Mouse (Mus musculus): ENCODE results near the gene Olfr15.

The Olfr15 gene

DNA sequence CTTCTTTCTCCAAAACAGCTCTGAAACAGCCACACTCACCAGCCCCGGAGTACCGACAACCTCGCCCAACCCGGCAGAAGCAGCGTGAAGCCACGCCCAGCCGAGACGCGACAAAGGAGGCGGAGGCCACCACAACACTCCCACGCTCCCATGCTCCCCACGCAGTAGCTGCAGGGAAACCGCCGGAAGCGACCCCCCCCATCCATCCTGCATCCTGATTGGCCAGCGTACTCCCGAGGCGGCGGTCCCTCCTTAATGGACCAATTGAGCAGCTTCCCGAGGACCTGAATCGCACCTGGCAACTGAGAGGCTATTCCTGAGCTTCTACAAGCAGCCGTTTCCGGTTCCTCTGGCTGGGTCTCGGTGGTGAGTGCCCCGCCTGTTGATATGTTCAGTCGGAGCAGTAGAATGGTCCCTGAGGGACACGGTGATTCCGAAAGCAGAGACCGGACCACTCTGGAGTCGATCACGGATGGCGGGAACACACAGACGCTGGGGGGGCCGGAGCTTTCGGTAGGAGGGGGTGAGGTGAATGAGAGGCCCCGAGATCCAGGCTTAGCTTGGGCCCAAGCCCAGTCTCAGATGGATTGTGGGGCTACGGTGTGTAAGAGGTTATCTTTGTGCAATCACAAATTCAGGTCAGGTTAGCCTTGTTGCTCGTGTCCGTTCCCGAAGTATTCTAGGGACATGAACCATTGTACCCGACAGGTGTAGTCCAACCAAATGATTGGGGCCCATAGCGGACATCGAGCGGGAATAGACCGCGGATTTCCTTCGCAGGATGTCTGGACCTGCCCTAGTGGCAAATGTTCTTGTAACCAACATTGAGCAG is 41.8 kb downstream of the Olfr15 start, which contains the start of gene Naa60:
TSS of gene Naa60 (plus strand) at position 160 of the 832 bp plus-strand sequence.
- peak; percentile 95 to 96 for DNase-seq (ENCODE audit: low spot score in 2 of 2)

DNA sequence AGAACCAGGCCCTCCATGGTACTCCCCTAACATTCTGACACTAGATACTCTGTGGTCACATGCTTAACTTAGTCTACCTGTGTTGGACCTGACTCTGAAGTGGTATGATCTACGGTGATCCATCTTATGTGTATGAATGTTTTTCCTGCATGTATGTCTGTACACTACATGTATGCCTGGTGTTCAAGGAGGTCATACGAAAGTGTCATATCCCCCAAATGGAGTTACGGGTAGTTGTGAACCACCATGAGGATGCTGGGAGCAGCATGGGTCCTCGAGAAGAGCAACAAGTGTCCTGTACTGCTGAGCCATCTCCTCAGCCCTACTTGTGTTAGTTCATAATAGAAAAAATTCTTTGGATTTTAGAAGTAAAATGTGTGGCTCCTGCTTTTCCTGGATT is 45.7 kb downstream of the Olfr15 start:
- DNase-seq (ENCODE audit: low spot score in 2 of 2): no peak

DNA sequence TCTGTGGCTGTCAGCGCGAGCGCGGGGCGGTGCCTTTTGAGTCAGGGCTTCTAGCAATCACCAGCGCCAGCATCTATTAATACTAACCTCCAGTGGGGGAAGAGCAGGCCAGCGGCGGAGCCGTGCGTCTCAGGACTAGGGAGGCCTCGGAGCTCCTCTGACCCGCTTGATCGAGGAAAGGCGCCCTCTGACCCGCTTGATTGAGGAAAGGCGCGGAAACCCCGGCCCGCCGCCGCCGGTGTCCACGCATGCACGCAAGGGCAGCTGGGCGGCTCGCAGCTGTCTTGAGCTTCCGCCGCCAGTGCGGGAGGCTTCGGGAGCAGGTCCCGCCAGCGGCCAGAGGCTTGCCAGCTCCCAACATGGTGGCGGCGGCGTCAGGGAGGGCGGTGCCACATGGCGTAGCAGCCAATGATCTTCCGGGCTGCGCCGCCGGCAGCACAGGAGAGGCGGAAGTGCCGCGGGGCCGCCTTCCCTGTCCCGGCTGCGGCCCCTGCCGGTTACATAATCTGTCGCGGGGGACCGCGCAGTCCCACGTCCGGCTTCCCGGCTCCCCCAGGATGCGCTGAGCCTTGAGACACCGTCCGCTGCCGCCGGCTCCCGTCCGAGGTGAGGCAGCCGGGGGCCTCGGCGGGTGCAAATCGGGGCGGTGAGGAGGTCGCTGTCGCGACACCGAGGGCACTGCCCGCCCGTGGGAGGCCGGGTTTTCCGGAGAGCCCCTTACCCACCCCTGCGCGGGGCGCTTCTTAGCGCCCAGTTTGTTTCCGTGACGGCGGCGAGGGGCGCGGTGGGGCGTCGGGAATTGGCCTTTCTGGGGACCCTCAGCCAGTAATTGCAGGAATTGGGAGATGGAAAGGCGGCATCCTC is 53.8 kb downstream of the Olfr15 start, which contains the start of the genes Zfp597 and Gm20695:
TSS of gene Zfp597 (minus strand) at position 361 of the 864 bp plus-strand sequence.
TSS of gene Gm20695 (plus strand) at position 448 of the 864 bp plus-strand sequence.
- peak; percentile 95 to 96 for DNase-seq (ENCODE audit: low spot score in 2 of 2)

GRCm38 (mm10) chr16:3885065-3885670 is 54.5 kb downstream of the Olfr15 start:
- DNase-seq (ENCODE audit: low spot score in 2 of 2): no peak

- DNase-seq (ENCODE audit: low spot score in 2 of 2): no peak
Observed at GRCm38 (mm10) chr16:3891621-3892295, 61.1 kb downstream of the Olfr15 start.

DNA sequence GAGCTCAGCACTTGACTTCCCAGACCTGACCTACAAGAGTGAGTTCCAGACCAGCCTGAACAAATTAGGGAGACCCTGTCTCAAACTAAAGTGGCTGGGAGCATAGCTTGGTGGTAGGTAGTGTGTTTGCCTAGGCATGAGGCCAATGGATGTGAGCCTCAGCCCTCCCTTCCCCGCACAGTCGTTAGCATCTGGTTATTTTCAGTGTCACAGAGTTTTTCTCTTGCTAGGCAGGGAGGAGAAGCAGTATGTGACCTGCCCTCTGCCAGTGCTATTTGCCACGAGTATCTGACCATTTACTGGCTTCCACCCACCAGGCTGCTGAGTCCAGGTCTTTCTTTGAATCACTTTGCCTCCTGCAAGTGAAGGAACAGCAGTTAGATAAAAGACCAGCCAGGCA is 63.1 kb downstream of the Olfr15 start:
- no peak for DNase-seq (ENCODE audit: low spot score in 2 of 2)

All from right cerebral cortex, postnatal 10 days (tissue).